Mouse (Mus musculus) lung, adult 2 months (tissue): ENCODE data around the gene Nlk.

Experiments used
- CTCF ChIP-seq: fragments of 200-500 bp; IDR thresholded peaks from 2 replicates; pipeline ENCODE4 v1.5.1; 2011; ENCODE audit warnings: mild to moderate bottlenecking, low read length, control low read depth; ENCODE audit not compliant: insufficient read depth
- POLR2A ChIP-seq: fragments of 200-500 bp; IDR thresholded peaks from 2 replicates; pipeline ENCODE4 v1.6.1; 2011; ENCODE audit warnings: low read depth, mild to moderate bottlenecking, control low read depth, low read length, borderline replicate concordance; ENCODE audit errors: extremely low read depth

GRCm38 (mm10) chr11:78550168-78551058, 146.8 kb downstream of the Nlk start, which contains the start of gene Tmem97:
- no peak for TF ChIP-seq CTCF
- TF ChIP-seq POLR2A: peak; percentile 80; the same call in 1 of the 2 replicates
